Mouse (Mus musculus): ENCODE results near the gene Tert.

- no peak for TF ChIP-seq POLR2A (IDR thresholded peaks at IDR 0.05; ENCODE audit: insufficient read depth, low read depth, low read length)
- no peak for TF ChIP-seq EP300 (IDR thresholded peaks at IDR 0.05; ENCODE audit: insufficient read depth, low read depth, low read length)
Observed at GRCm38 (mm10) chr13:73631837-73632236, 5.1 kb downstream of the Tert start.
